Mouse (Mus musculus) liver, embryonic 14.5 days (tissue): ENCODE measurements around the gene Pycard.
"Not testable (repeated sequence)": the region's sequence is repeated elsewhere in the genome, so short reads cannot be mapped to it uniquely, and the experiment has no call there.

Experiments used
- CTCF ChIP-seq: IDR thresholded peaks from 2 replicates; pipeline ENCODE4 v1.5.1; 2016; ENCODE audit warnings: antibody characterized with exemption, low read depth, control low read depth
- EP300 ChIP-seq: IDR thresholded peaks from 2 replicates; pipeline ENCODE4 v1.6.1; 2016; ENCODE audit warnings: antibody characterized with exemption, low read depth

GRCm38 (mm10) chr7:128042161-128042820 is 48.6 kb upstream of the Pycard start:
- TF ChIP-seq CTCF, EP300: not testable (repeated sequence)
